Mouse (Mus musculus) yolk sac, embryonic 10.5 days (tissue): Measurements from ENCODE around the gene C1ql1.
"Not testable (repeated sequence)": the region's sequence is repeated elsewhere in the genome, so short reads cannot be mapped to it uniquely, and the experiment has no call there.

Experiments used
- DNase-seq: peaks from one replicate; pipeline ENCODE4 v3.0.0-alpha.2; 2017; ENCODE audit warnings: low spot score

C1ql1 gene

GRCm38 (mm10) chr11:102946265-102946991 is at the start of gene C1ql1:
Gene C1ql1 (minus strand): TSS chr11:102946688.
- peak; percentile 91 for DNase-seq

- DNase-seq: no peak
Measured at GRCm38 (mm10) chr11:102994952-102995351, 48.5 kb upstream of the C1ql1 start.

GRCm38 (mm10) chr11:102993420-102994029 is 47.0 kb upstream of the C1ql1 start:
- DNase-seq: no peak

- DNase-seq: peak; percentile 55
Measured at GRCm38 (mm10) chr11:102992940-102993339, 46.5 kb upstream of the C1ql1 start.

GRCm38 (mm10) chr11:102991681-102992080 is 45.2 kb upstream of the C1ql1 start:
- no peak for DNase-seq

GRCm38 (mm10) chr11:102990152-102990663 is 43.7 kb upstream of the C1ql1 start:
- DNase-seq: no peak

GRCm38 (mm10) chr11:102989641-102990151 is 43.2 kb upstream of the C1ql1 start:
- DNase-seq: no peak

GRCm38 (mm10) chr11:102985160-102985559 is 38.7 kb upstream of the C1ql1 start:
- no peak for DNase-seq

- DNase-seq: no peak
Measured at GRCm38 (mm10) chr11:102984615-102985014, 38.1 kb upstream of the C1ql1 start.

- DNase-seq: no peak
Measured at GRCm38 (mm10) chr11:102984086-102984485, 37.6 kb upstream of the C1ql1 start.

GRCm38 (mm10) chr11:102981151-102981890 is 34.8 kb upstream of the C1ql1 start:
- DNase-seq: no peak

- DNase-seq: no peak
Measured at GRCm38 (mm10) chr11:102978052-102978666, 31.7 kb upstream of the C1ql1 start.

- DNase-seq: not testable (repeated sequence)
Measured at GRCm38 (mm10) chr11:102975966-102976365, 29.5 kb upstream of the C1ql1 start.

- DNase-seq: no peak
Measured at GRCm38 (mm10) chr11:102972326-102972725, 25.8 kb upstream of the C1ql1 start.

- DNase-seq: no peak
Measured at GRCm38 (mm10) chr11:102971604-102972003, 25.1 kb upstream of the C1ql1 start.

GRCm38 (mm10) chr11:102964547-102965091 is 18.1 kb upstream of the C1ql1 start:
- DNase-seq: no peak

- no peak for DNase-seq
Measured at GRCm38 (mm10) chr11:102963855-102964546, 17.5 kb upstream of the C1ql1 start.

- DNase-seq: no peak
Measured at GRCm38 (mm10) chr11:102963246-102963854, 16.9 kb upstream of the C1ql1 start.

GRCm38 (mm10) chr11:102962861-102963245 is 16.4 kb upstream of the C1ql1 start:
- no peak for DNase-seq

- no peak for DNase-seq
Measured at GRCm38 (mm10) chr11:102961082-102961481, 14.6 kb upstream of the C1ql1 start.

GRCm38 (mm10) chr11:102958870-102959269 is 12.4 kb upstream of the C1ql1 start:
- DNase-seq: no peak
